Mouse (Mus musculus) neural tube, embryonic 11.5 days (tissue): ENCODE data around the gene 5530401A14Rik. TPM values are rescaled to one million over a fixed set of nuclear protein-coding genes. Genes with fewer than 3 reads are reported as not detected.

Experiments
- ATAC-seq: fragments of 200-750 bp; cut with Nextera tagmentation; 2 replicates; pipeline ENCODE4 v1.8.0; 2017; ENCODE audit warnings: moderate number of reproducible peaks, mild to moderate bottlenecking, moderate TSS enrichment, moderate library complexity; ENCODE audit not compliant: insufficient read depth, low FRiP score, low TSS enrichment
- DNase-seq: peaks from one replicate; pipeline ENCODE4 v3.0.0-alpha.2; 2015; ENCODE audit warnings: low spot score
- H3K27ac ChIP-seq: fragments of 300-500 bp; sonication (generic); 2 replicates; pipeline ENCODE4 v1.5.1; 2014; ENCODE audit warnings: low read depth, mild to moderate bottlenecking, low read length
- H3K27me3 ChIP-seq: fragments of 300-500 bp; sonication (generic); 2 replicates; pipeline ENCODE4 v1.6.1; 2014; ENCODE audit warnings: mild to moderate bottlenecking, low read length, mixed read lengths; ENCODE audit not compliant: control insufficient read depth, insufficient read depth
- H3K36me3 ChIP-seq: fragments of 300-500 bp; sonication (generic); 2 replicates; pipeline ENCODE4 v1.6.1; 2014; ENCODE audit warnings: mild to moderate bottlenecking, low read length, moderate library complexity, mixed read lengths; ENCODE audit not compliant: control insufficient read depth, insufficient read depth
- H3K4me1 ChIP-seq: fragments of 300-500 bp; sonication (generic); 2 replicates; pipeline ENCODE4 v1.6.1; 2014; ENCODE audit warnings: low read length, mixed read lengths; ENCODE audit not compliant: control insufficient read depth, insufficient read depth
- H3K4me2 ChIP-seq: fragments of 300-500 bp; sonication (generic); 2 replicates; pipeline ENCODE4 v1.6.1; 2014; ENCODE audit warnings: low read depth, mild to moderate bottlenecking, moderate library complexity
- H3K4me3 ChIP-seq: fragments of 300-500 bp; sonication (generic); 2 replicates; pipeline ENCODE4 v1.5.1; 2014; ENCODE audit warnings: low read depth, low read length
- H3K9ac ChIP-seq: fragments of 300-500 bp; sonication (generic); 2 replicates; pipeline ENCODE4 v1.6.1; 2014; ENCODE audit warnings: mild to moderate bottlenecking, low read length
- H3K9me3 ChIP-seq: fragments of 300-500 bp; sonication (generic); 2 replicates; pipeline ENCODE4 v1.6.1; 2016; ENCODE audit warnings: low read length; ENCODE audit not compliant: control insufficient read depth
- WGBS: fragments of 180-500 bp; shearing (Covaris S2); extraction: QIAGEN DNeasy Blood & Tissue Kit; methylation state at CpG from one replicate; pipeline ENCODE4 v1.1.7; 2014; 5-methylcytosine and 5-hydroxymethylcytosine counted together
- polyA plus RNA-seq: library from polyadenylated mRNA; unstranded; fragments of >200 nt; fragmentation: Nextera tagmentation; extraction: Ambion mirVana; gene quantifications from 2 replicates; pipeline ENCODE4 v1.2.1, GENCODE M21; 2014

Gene 5530401A14Rik
- polyA plus RNA-seq, 1 experiment from 2014 or later = not detected

DNA sequence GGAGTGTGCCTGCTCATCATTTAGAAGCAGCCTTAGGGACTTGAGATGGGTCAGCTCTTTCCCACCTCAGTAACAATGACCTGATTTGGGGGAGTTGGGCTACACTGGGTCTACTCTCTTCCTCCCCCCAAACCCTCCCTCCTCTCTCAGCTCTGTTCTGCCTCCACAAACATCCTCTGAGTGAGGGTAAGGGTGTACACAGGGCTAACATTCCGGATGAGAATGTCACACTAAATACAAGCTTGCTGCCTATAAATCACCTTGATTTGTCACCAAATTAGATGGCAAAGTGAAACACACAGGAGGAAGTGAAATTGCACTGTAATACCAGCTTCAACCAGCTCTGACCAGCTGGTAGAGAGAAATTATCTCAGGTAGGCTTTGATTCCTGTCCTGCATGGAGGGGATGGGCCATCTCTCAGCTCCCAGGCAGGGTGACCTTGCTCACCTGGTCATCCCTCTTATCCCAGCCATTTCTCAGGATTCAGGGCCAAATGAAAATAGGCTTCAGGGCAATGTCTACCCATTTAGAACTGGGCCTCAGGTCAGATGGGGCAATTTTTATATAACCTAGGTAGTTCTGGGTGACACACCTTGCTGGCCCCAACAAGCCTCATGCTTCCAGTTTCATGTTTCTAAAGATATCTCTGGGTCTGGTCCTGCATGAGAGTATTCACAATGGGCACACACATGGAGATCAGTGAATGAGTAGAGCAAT is 12.5 kb upstream of the 5530401A14Rik start:
- no peak overlapping the region for H3K4me2 ChIP-seq
- ATAC-seq = no peak
- H3K27me3 ChIP-seq = no peaks in the 10 kb centered on the region
- no peaks in the 10 kb centered on the region for H3K9me3 ChIP-seq
- DNase-seq = no peak
- H3K4me1 ChIP-seq = no peaks in the 10 kb centered on the region
- H3K27ac ChIP-seq = no peak overlapping the region
- H3K9ac ChIP-seq = no peak overlapping the region
- 33% methylated on average over 1 of the region's 1 CpGs for WGBS
- no peak overlapping the region for H3K4me3 ChIP-seq
- H3K36me3 ChIP-seq = no peaks in the 10 kb centered on the region

DNA sequence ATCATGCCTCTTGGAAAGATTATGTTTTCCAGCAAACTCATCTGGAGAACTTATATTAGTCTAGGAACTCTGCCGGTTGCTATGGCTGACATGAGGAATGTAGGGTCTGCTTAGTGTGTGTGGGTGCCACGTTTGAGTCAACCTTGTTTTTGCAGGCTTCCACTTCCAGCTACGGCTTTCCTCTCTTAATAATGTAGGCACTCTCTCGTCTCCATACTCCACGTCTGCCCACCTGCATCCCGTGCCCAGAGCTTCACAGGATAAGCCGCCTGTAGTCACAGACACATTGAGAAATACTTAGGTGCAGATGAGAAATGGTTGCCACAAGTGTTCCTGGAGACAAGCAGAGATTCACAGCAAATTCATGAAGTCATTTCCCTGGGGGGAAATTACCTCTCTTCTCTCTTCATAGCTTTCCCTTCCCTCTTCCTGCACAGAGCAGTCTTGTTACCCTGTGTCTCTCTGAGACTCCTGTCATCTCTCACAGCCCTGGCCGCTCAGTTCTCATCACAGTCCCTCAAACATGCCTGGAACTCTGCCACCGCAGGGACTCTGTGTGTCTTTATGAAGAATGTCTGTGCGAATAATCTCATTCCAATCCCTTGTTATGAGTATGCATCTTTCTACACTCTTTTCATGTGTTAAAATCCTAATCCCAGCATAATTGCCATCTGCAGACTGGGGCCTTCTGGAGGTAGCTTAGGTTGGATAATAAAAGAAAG is 5.3 kb downstream of the 5530401A14Rik start:
- no peaks in the 10 kb centered on the region for H3K9me3 ChIP-seq
- no peak overlapping the region for H3K4me3 ChIP-seq
- no peak overlapping the region for H3K9ac ChIP-seq
- peaks cover 5% of the 10 kb centered on the region for H3K4me1 ChIP-seq
- H3K27ac ChIP-seq = no peak overlapping the region
- H3K4me2 ChIP-seq = no peak overlapping the region
- H3K36me3 ChIP-seq = no peaks in the 10 kb centered on the region
- 70% methylated on average over 10 of the region's 10 CpGs for WGBS
- no peaks in the 10 kb centered on the region for H3K27me3 ChIP-seq
- DNase-seq = no peak
- ATAC-seq = no peak

DNA sequence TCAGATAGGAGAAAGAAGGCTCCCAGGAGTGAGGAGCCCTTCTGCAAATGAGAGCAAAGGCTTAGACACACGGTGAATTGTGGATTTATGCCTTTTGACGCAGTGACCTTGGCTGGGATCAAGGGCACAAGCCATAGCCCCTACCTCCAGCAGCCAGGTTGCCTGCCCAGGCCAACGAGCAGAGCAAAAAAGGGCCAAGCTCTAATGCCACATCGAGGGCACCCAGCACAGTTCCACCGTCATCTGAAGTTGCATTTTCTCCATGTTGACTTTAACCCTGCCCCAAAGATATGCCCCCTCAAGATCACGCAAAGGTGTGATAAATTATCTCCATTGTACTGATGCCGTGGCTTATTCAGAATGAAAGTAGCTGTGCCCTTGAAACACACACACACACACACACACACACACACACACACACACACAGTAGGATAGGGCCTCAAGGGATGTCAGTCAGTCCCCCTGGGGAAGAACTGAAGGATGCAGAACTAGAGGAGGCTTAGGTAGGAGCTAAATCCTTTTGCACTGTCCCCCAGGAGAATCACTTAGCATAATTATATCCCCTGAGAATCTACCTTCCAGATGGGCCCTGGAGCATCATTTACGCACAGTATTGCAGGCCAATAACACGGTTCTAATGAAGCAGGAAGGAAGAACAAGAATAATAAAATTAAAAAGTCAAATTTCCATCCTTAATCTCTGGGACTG is 11.2 kb downstream of the 5530401A14Rik start:
- Histone ChIP-seq H3K9ac (no peak overlapping the region), H3K27ac (no peak overlapping the region), H3K4me1 (no peaks in the 10 kb centered on the region), H3K36me3 (no peaks in the 10 kb centered on the region), H3K4me2 (no peak overlapping the region), H3K4me3 (no peak overlapping the region), H3K27me3 (no peaks in the 10 kb centered on the region), H3K9me3 (no peaks in the 10 kb centered on the region)
- DNase-seq (no peak), ATAC-seq (no peak)
- 66% methylated on average over 9 of the region's 9 CpGs for WGBS

DNA sequence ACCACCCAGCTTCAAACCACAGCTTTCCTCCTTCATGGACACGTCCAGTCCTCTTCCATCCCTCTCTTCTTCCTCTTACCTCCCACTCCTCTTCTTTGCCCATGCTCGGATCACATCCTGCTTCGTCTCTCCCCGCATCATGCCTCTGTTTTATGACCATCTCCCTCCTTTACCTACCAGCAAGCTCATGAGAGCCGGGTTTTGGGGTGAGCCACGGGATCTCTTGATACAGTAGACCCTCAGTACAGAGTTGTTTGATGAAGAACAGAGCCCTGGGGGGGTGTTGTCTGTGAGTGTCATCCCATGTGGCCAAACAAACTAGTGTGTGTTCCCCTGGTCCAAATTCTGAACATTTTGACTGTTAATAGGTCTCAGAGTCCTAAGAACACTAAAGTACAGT is 36.0 kb downstream of the 5530401A14Rik start:
- WGBS = 91% methylated on average over 6 of the region's 6 CpGs
- no peak overlapping the region for H3K4me2 ChIP-seq
- no peaks in the 10 kb centered on the region for H3K4me1 ChIP-seq
- no peaks in the 10 kb centered on the region for H3K36me3 ChIP-seq
- DNase-seq = no peak
- ATAC-seq = no peak
- H3K9me3 ChIP-seq = no peaks in the 10 kb centered on the region
- H3K27me3 ChIP-seq = no peaks in the 10 kb centered on the region
- H3K9ac ChIP-seq = no peak overlapping the region
- no peak overlapping the region for H3K4me3 ChIP-seq
- H3K27ac ChIP-seq = no peak overlapping the region

DNA sequence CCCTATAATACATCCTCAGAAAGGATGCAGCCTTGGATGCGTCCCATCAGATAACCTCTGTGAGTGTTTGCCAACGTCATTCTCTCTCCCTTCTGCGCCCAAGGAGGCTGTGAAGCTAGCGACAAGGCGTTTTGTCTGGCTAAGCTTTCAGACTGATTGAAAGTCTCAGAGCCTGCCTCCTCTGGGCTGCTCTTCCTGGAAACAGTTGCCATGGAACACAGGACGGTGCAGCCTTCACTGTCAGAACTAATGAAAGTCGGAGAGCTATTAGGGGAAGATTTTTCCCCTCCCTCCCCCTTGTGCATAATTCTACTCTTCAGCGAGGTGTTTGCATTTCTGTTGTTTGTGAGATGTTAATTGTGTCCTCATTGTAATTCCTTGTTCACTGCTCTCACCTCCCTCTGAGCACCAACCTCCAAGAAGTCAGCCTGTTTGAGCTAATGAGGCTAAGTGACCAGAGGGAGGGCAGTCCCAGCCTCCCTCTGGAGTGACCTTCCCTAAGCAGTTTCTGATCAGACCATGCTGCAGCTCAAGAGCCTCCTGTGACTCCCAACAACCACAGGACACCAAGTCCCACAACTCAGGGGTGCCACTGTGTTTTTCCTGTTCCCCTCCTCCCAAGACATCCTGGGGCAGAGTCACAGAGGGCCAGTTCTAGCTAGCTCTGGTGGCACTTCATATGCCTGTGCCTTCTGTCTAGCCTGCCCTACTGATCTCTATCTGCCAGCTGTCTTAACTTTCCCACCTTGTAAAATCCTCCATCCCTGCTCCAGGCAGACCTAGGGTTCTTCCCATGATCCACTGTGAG is 37.3 kb downstream of the 5530401A14Rik start:
- Histone ChIP-seq H3K36me3 (no peaks in the 10 kb centered on the region), H3K27me3 (no peaks in the 10 kb centered on the region), H3K4me1 (no peaks in the 10 kb centered on the region), H3K9ac (no peak overlapping the region), H3K27ac (no peak overlapping the region), H3K4me3 (no peak overlapping the region), H3K9me3 (no peaks in the 10 kb centered on the region), H3K4me2 (no peak overlapping the region)
- no peak for ATAC-seq
- DNase-seq = peak; percentile 40
- 4% methylated on average over 8 of the region's 8 CpGs for WGBS

DNA sequence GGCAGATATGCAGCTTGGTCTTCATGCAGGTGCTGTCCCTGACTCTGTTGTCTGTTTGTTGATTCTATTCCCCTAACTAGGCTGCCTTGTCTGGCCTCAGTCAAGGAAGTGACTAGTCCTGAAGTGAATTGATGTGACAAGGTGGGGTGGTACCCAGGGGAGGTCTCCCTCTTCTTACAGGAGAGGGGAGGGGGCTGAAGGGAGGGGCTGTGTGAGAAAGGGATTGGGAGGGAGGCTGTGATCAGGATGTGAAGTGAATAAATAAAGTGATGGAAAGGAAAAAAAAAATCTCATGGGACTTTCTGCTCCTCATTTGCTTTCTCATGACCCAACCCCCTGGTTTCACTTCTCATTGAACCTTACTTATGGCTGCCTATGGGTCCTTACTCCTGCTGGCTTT is 41.8 kb downstream of the 5530401A14Rik start:
- Histone ChIP-seq H3K4me3 (no peak overlapping the region), H3K27ac (no peak overlapping the region), H3K27me3 (no peaks in the 10 kb centered on the region), H3K36me3 (no peaks in the 10 kb centered on the region), H3K4me2 (no peak overlapping the region), H3K9me3 (no peaks in the 10 kb centered on the region), H3K4me1 (no peaks in the 10 kb centered on the region), H3K9ac (no peak overlapping the region)
- DNase-seq = no peak
- ATAC-seq = no peak

DNA sequence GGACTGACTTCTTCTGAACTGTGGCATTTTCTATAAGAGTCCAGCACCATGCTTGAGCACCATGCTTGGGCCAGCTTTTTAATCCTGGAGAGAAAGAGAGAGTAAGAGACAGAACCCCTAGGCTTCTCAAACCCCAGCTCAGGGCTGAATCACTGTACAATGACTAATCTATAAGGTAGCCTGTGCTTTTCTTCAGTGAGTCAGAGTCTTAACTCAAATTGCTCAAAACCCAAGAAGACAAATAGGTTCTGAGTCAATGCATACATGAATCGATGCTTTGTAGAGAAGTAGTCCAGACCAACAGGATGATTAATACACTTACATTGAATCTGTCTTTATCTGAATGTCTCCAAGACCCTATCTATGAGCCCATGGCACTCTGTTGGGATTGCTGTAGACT is 48.3 kb downstream of the 5530401A14Rik start:
- Histone ChIP-seq H3K36me3 (no peaks in the 10 kb centered on the region), H3K27ac (no peak overlapping the region), H3K27me3 (no peaks in the 10 kb centered on the region), H3K4me3 (no peak overlapping the region), H3K9ac (no peak overlapping the region), H3K4me1 (no peaks in the 10 kb centered on the region), H3K4me2 (no peak overlapping the region), H3K9me3 (no peaks in the 10 kb centered on the region)
- WGBS = 93% methylated on average over 1 of the region's 1 CpGs
- ATAC-seq = no peak
- no peak for DNase-seq

DNA sequence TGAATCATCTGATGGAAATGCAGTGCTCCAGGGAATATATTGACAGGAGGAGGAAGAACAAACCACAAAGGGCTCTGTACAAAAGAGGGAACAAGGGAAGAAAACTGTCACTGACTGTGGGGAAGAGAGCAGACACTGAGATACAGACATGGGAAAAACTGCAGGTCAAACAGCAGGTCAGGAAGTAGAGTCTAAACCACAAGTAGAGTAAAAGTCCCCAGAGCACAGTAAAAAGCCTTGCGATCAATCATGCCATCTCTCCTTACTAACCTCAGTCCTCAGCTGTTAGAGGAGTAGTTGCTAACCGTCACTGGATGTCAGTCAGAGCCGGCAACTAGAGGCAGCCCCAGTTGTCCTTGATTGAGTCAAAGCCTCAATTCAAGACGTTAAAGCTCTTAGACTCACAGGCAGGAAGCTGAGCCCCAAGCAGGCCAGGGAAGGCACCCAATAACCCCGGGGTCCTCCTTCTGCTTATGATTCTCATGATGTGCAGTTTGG is 49.0 kb downstream of the 5530401A14Rik start:
- H3K27ac ChIP-seq = no peak overlapping the region
- no peak for DNase-seq
- H3K4me2 ChIP-seq = no peak overlapping the region
- no peak overlapping the region for H3K9ac ChIP-seq
- ATAC-seq = no peak
- H3K4me3 ChIP-seq = no peak overlapping the region
- 73% methylated on average over 5 of the region's 5 CpGs for WGBS
- H3K4me1 ChIP-seq = no peaks in the 10 kb centered on the region
- no peaks in the 10 kb centered on the region for H3K9me3 ChIP-seq
- no peaks in the 10 kb centered on the region for H3K36me3 ChIP-seq
- no peaks in the 10 kb centered on the region for H3K27me3 ChIP-seq
